Mouse (Mus musculus): Measurements from ENCODE around the gene Slc44a2. TPM values are rescaled to one million over a fixed set of nuclear protein-coding genes. Genes with fewer than 3 reads are reported as not detected.
"Not testable (repeated sequence)": the region's sequence is repeated elsewhere in the genome, so short reads cannot be mapped to it uniquely, and the experiment has no call there.

Slc44a2 gene
- polyA plus RNA-seq, 1 experiment from 2014 or later = 76.9 TPM

- Histone ChIP-seq H3K9me3 (no peaks in the 10 kb centered on the region), H3K27me3 (no peaks in the 10 kb centered on the region), H3K9ac (peak within 1 kb of the TSS; percentile 74), H3K36me3 (replicated peaks) (peaks cover 25% of the 10 kb centered on the region), H3K4me2 (peak within 1 kb of the TSS; percentile 81), H3K27ac (peak within 1 kb of the TSS; percentile 78), H3K4me3 (replicated peaks) (peak within 1 kb of the TSS; percentile 60), H3K4me1 (peaks cover 36% of the 10 kb centered on the region)
- ATAC-seq (ENCODE audit: low FRiP score) = peak; percentile 74
- 1% methylated on average over 59 of the region's 59 CpGs for WGBS
Measured at GRCm38 (mm10) chr9:21287571-21288402, 32.7 kb upstream of the Slc44a2 start, which contains the start of gene Kri1. Kri1 (minus strand) TSS chr9:21287969.

GRCm38 (mm10) chr9:21288404-21289336 lies 31.8 kb upstream of the Slc44a2 start:
- Histone ChIP-seq H3K27ac (peak overlapping the region; percentile 78; the same call in 1 of the 2 replicates), H3K4me1 (peaks cover 36% of the 10 kb centered on the region), H3K9me3 (no peaks in the 10 kb centered on the region), H3K27me3 (no peaks in the 10 kb centered on the region), H3K36me3 (replicated peaks) (peaks cover 21% of the 10 kb centered on the region), H3K4me2 (peak overlapping the region; percentile 81), H3K9ac (peak overlapping the region; percentile 74; the same call in 1 of the 2 replicates), H3K4me3 (replicated peaks) (peak overlapping the region; percentile 60)
- 78% methylated on average over 13 of the region's 13 CpGs for WGBS
- no peak for ATAC-seq (ENCODE audit: low FRiP score)

GRCm38 (mm10) chr9:21289337-21289671 lies 31.2 kb upstream of the Slc44a2 start:
- ATAC-seq (ENCODE audit: low FRiP score) = no peak
- Histone ChIP-seq H3K4me1 (peaks cover 36% of the 10 kb centered on the region), H3K27me3 (no peaks in the 10 kb centered on the region), H3K4me2 (peak overlapping the region; percentile 81), H3K9me3 (no peaks in the 10 kb centered on the region), H3K4me3 (replicated peaks) (peak overlapping the region; percentile 79), H3K9ac (0 out of 2 replicates have a peak overlapping the region, but pooled peaks have one; percentile 80), H3K27ac (no peak overlapping the region), H3K36me3 (replicated peaks) (peaks cover 15% of the 10 kb centered on the region)
- WGBS = 92% methylated on average over 2 of the region's 2 CpGs

GRCm38 (mm10) chr9:21290589-21290988 lies 29.9 kb upstream of the Slc44a2 start:
- WGBS = under 1% methylated on average over 20 of the region's 20 CpGs
- Histone ChIP-seq H3K4me2 (peak overlapping the region; percentile 81), H3K27ac (peak overlapping the region; percentile 87), H3K27me3 (no peaks in the 10 kb centered on the region), H3K9me3 (no peaks in the 10 kb centered on the region), H3K4me1 (peaks cover 36% of the 10 kb centered on the region), H3K4me3 (replicated peaks) (peak overlapping the region; percentile 79), H3K36me3 (replicated peaks) (0 out of 2 replicates have a peak, but pooled peaks cover 3% of the 10 kb centered on the region), H3K9ac (peak overlapping the region; percentile 80)
- ATAC-seq (ENCODE audit: low FRiP score) = peak; percentile 0; the same call in 1 of the 2 replicates

- H3K9ac ChIP-seq = peak within 1 kb of the TSS; percentile 80
- peak within 1 kb of the TSS; percentile 79 for H3K4me3 ChIP-seq (replicated peaks)
- peak within 1 kb of the TSS; percentile 81 for H3K4me2 ChIP-seq
- peak; percentile 96 for ATAC-seq (ENCODE audit: low FRiP score)
- under 1% methylated on average over 50 of the region's 51 CpGs for WGBS
- H3K27me3 ChIP-seq = no peaks in the 10 kb centered on the region
- H3K27ac ChIP-seq = peak within 1 kb of the TSS; percentile 91
- no peaks in the 10 kb centered on the region for H3K9me3 ChIP-seq
- H3K36me3 ChIP-seq (replicated peaks) = no peaks in the 10 kb centered on the region
- peaks cover 35% of the 10 kb centered on the region for H3K4me1 ChIP-seq
Measured at GRCm38 (mm10) chr9:21291022-21291787, 29.3 kb upstream of the Slc44a2 start, which contains the start of gene Cdkn2d. Cdkn2d (minus strand) TSS chr9:21291407.

GRCm38 (mm10) chr9:21291868-21292267 lies 28.6 kb upstream of the Slc44a2 start:
- not testable (repeated sequence) for ATAC-seq (ENCODE audit: low FRiP score); H3K9me3 ChIP-seq; H3K27me3 ChIP-seq; H3K36me3 ChIP-seq (replicated peaks)
- 18% methylated on average over 7 of the region's 7 CpGs for WGBS
- Histone ChIP-seq H3K4me3 (replicated peaks) (peak overlapping the region; percentile 79), H3K4me1 (peaks cover 29% of the 10 kb centered on the region), H3K9ac (peak overlapping the region; percentile 47; the same call in 1 of the 2 replicates), H3K27ac (peak overlapping the region; percentile 91), H3K4me2 (peak overlapping the region; percentile 51)

- WGBS = 94% methylated on average over 3 of the region's 3 CpGs
- H3K27me3 ChIP-seq = no peaks in the 10 kb centered on the region
- no peak overlapping the region for H3K27ac ChIP-seq
- peak overlapping the region; percentile 51; the same call in 1 of the 2 replicates for H3K4me2 ChIP-seq
- no peak overlapping the region for H3K9ac ChIP-seq
- H3K9me3 ChIP-seq = no peaks in the 10 kb centered on the region
- H3K4me1 ChIP-seq = peaks cover 25% of the 10 kb centered on the region
- ATAC-seq (ENCODE audit: low FRiP score) = no peak
- no peak overlapping the region for H3K4me3 ChIP-seq (replicated peaks)
- H3K36me3 ChIP-seq (replicated peaks) = no peaks in the 10 kb centered on the region
Measured at GRCm38 (mm10) chr9:21292271-21292670, 28.2 kb upstream of the Slc44a2 start.

GRCm38 (mm10) chr9:21299014-21299413 lies 21.5 kb upstream of the Slc44a2 start:
- Histone ChIP-seq H3K4me2 (no peak overlapping the region), H3K4me3 (replicated peaks) (no peak overlapping the region), H3K9ac (no peak overlapping the region), H3K4me1 (no peaks in the 10 kb centered on the region), H3K9me3 (0 out of 2 replicates have a peak, but pooled peaks cover 3% of the 10 kb centered on the region), H3K27ac (no peak overlapping the region), H3K36me3 (replicated peaks) (no peaks in the 10 kb centered on the region), H3K27me3 (no peaks in the 10 kb centered on the region)
- WGBS = 85% methylated on average over 10 of the region's 10 CpGs
- ATAC-seq (ENCODE audit: low FRiP score) = no peak

GRCm38 (mm10) chr9:21305065-21305464 lies 15.4 kb upstream of the Slc44a2 start:
- H3K9me3 ChIP-seq = 0 out of 2 replicates have a peak, but pooled peaks cover 3% of the 10 kb centered on the region
- no peak overlapping the region for H3K27ac ChIP-seq
- 86% methylated on average over 7 of the region's 7 CpGs for WGBS
- no peak for ATAC-seq (ENCODE audit: low FRiP score)
- H3K9ac ChIP-seq = no peak overlapping the region
- H3K36me3 ChIP-seq (replicated peaks) = no peaks in the 10 kb centered on the region
- no peak overlapping the region for H3K4me3 ChIP-seq (replicated peaks)
- H3K4me1 ChIP-seq = no peaks in the 10 kb centered on the region
- H3K4me2 ChIP-seq = no peak overlapping the region
- H3K27me3 ChIP-seq = no peaks in the 10 kb centered on the region; the same call in 1 of the 2 replicates

- Histone ChIP-seq H3K4me3 (replicated peaks) (no peak overlapping the region), H3K36me3 (replicated peaks) (no peaks in the 10 kb centered on the region), H3K27me3 (peaks cover 19% of the 10 kb centered on the region), H3K4me1 (peaks cover 6% of the 10 kb centered on the region; the same call in 1 of the 2 replicates), H3K27ac (no peak overlapping the region), H3K9ac (no peak overlapping the region), H3K9me3 (no peaks in the 10 kb centered on the region), H3K4me2 (no peak overlapping the region)
- WGBS = 76% methylated on average over 15 of the region's 15 CpGs
- no peak for ATAC-seq (ENCODE audit: low FRiP score)
Measured at GRCm38 (mm10) chr9:21309150-21309741, 11.3 kb upstream of the Slc44a2 start.

GRCm38 (mm10) chr9:21311695-21312094 lies 8.8 kb upstream of the Slc44a2 start:
- Histone ChIP-seq H3K4me3 (replicated peaks) (no peak overlapping the region), H3K4me1 (peaks cover 6% of the 10 kb centered on the region; the same call in 1 of the 2 replicates), H3K36me3 (replicated peaks) (no peaks in the 10 kb centered on the region), H3K4me2 (no peak overlapping the region), H3K9ac (no peak overlapping the region), H3K27me3 (peaks cover 24% of the 10 kb centered on the region), H3K9me3 (no peaks in the 10 kb centered on the region), H3K27ac (no peak overlapping the region)
- no peak for ATAC-seq (ENCODE audit: low FRiP score)
- WGBS = 23% methylated on average over 7 of the region's 7 CpGs
